Mouse (Mus musculus): ENCODE measurements at regions not wholly inside any gene's neighbourhood (a gene's known extent, or its start where the extent isn't known, plus 50 kb on each side); places are given as distances from the start of the nearest gene placed in this dataset.
"Not testable (repeated sequence)": the region's sequence is repeated elsewhere in the genome, so short reads cannot be mapped to it uniquely, and the experiment has no call there.

- no peak for DNase-seq (ENCODE audit: low read depth)
- TF ChIP-seq POLR2A (IDR thresholded peaks at IDR 0.05; ENCODE audit: borderline replicate concordance, extremely low read depth, insufficient read depth, insufficient read length, poor library complexity, severe bottlenecking) (no peak), CTCF (IDR thresholded peaks at IDR 0.05; ENCODE audit: borderline replicate concordance, extremely low read depth, insufficient read depth, insufficient read length) (no peak)
Observed at GRCm38 (mm10) chr17:43139916-43140315, 123.6 kb downstream of the Tnfrsf21 start.

GRCm38 (mm10) chr17:43141740-43142139 is 125.4 kb downstream of the Tnfrsf21 start:
- no peak for DNase-seq (ENCODE audit: low read depth)
- no peak for TF ChIP-seq CTCF (IDR thresholded peaks at IDR 0.05; ENCODE audit: borderline replicate concordance, extremely low read depth, insufficient read depth, insufficient read length)
- TF ChIP-seq POLR2A (IDR thresholded peaks at IDR 0.05; ENCODE audit: borderline replicate concordance, extremely low read depth, insufficient read depth, insufficient read length, poor library complexity, severe bottlenecking) = no peak

GRCm38 (mm10) chr17:43145749-43146148 is 124.4 kb upstream of the Adgrf1 start:
- TF ChIP-seq CTCF (IDR thresholded peaks at IDR 0.05; ENCODE audit: borderline replicate concordance, extremely low read depth, insufficient read depth, insufficient read length) (no peak), POLR2A (IDR thresholded peaks at IDR 0.05; ENCODE audit: borderline replicate concordance, extremely low read depth, insufficient read depth, insufficient read length, poor library complexity, severe bottlenecking) (no peak)
- no peak for DNase-seq (ENCODE audit: low read depth)

GRCm38 (mm10) chr17:43147935-43148334 is 122.2 kb upstream of the Adgrf1 start:
- DNase-seq (ENCODE audit: low read depth) = peak; percentile 31
- TF ChIP-seq CTCF (IDR thresholded peaks at IDR 0.05; ENCODE audit: borderline replicate concordance, extremely low read depth, insufficient read depth, insufficient read length) (no peak), POLR2A (IDR thresholded peaks at IDR 0.05; ENCODE audit: borderline replicate concordance, extremely low read depth, insufficient read depth, insufficient read length, poor library complexity, severe bottlenecking) (no peak)

GRCm38 (mm10) chr17:43152620-43153019 is 117.5 kb upstream of the Adgrf1 start:
- TF ChIP-seq CTCF (IDR thresholded peaks at IDR 0.05; ENCODE audit: borderline replicate concordance, extremely low read depth, insufficient read depth, insufficient read length) (no peak), POLR2A (IDR thresholded peaks at IDR 0.05; ENCODE audit: borderline replicate concordance, extremely low read depth, insufficient read depth, insufficient read length, poor library complexity, severe bottlenecking) (no peak)
- no peak for DNase-seq (ENCODE audit: low read depth)

- not testable (repeated sequence) for DNase-seq (ENCODE audit: low read depth)
Observed at GRCm38 (mm10) chr17:43155271-43155670, 114.9 kb upstream of the Adgrf1 start.

- TF ChIP-seq POLR2A (IDR thresholded peaks at IDR 0.05; ENCODE audit: borderline replicate concordance, extremely low read depth, insufficient read depth, insufficient read length, poor library complexity, severe bottlenecking) = no peak
- no peak for TF ChIP-seq CTCF (IDR thresholded peaks at IDR 0.05; ENCODE audit: borderline replicate concordance, extremely low read depth, insufficient read depth, insufficient read length)
- no peak for DNase-seq (ENCODE audit: low read depth)
Observed at GRCm38 (mm10) chr17:43156116-43156515, 114.0 kb upstream of the Adgrf1 start.

GRCm38 (mm10) chr17:43157781-43158501 is 112.2 kb upstream of the Adgrf1 start:
- TF ChIP-seq POLR2A (IDR thresholded peaks at IDR 0.05; ENCODE audit: borderline replicate concordance, extremely low read depth, insufficient read depth, insufficient read length, poor library complexity, severe bottlenecking) = no peak
- TF ChIP-seq CTCF (IDR thresholded peaks at IDR 0.05; ENCODE audit: borderline replicate concordance, extremely low read depth, insufficient read depth, insufficient read length) = no peak
- DNase-seq (ENCODE audit: low read depth) = peak; percentile 90

- TF ChIP-seq POLR2A (IDR thresholded peaks at IDR 0.05; ENCODE audit: borderline replicate concordance, extremely low read depth, insufficient read depth, insufficient read length, poor library complexity, severe bottlenecking) (no peak), CTCF (IDR thresholded peaks at IDR 0.05; ENCODE audit: borderline replicate concordance, extremely low read depth, insufficient read depth, insufficient read length) (no peak)
- peak; percentile 67 for DNase-seq (ENCODE audit: low read depth)
Observed at GRCm38 (mm10) chr17:43158741-43159140, 111.4 kb upstream of the Adgrf1 start.

GRCm38 (mm10) chr17:43161306-43161705 is 108.8 kb upstream of the Adgrf1 start:
- DNase-seq (ENCODE audit: low read depth) = not testable (repeated sequence)

- DNase-seq (ENCODE audit: low read depth) = no peak
- no peak for TF ChIP-seq CTCF (IDR thresholded peaks at IDR 0.05; ENCODE audit: borderline replicate concordance, extremely low read depth, insufficient read depth, insufficient read length)
- no peak for TF ChIP-seq POLR2A (IDR thresholded peaks at IDR 0.05; ENCODE audit: borderline replicate concordance, extremely low read depth, insufficient read depth, insufficient read length, poor library complexity, severe bottlenecking)
Observed at GRCm38 (mm10) chr17:43163126-43163525, 107.0 kb upstream of the Adgrf1 start.

GRCm38 (mm10) chr17:43166091-43166490 is 104.0 kb upstream of the Adgrf1 start:
- TF ChIP-seq POLR2A (IDR thresholded peaks at IDR 0.05; ENCODE audit: borderline replicate concordance, extremely low read depth, insufficient read depth, insufficient read length, poor library complexity, severe bottlenecking) (no peak), CTCF (IDR thresholded peaks at IDR 0.05; ENCODE audit: borderline replicate concordance, extremely low read depth, insufficient read depth, insufficient read length) (no peak)
- no peak for DNase-seq (ENCODE audit: low read depth)

GRCm38 (mm10) chr17:43169435-43169834 is 100.7 kb upstream of the Adgrf1 start:
- TF ChIP-seq POLR2A (IDR thresholded peaks at IDR 0.05; ENCODE audit: borderline replicate concordance, extremely low read depth, insufficient read depth, insufficient read length, poor library complexity, severe bottlenecking) (no peak), CTCF (IDR thresholded peaks at IDR 0.05; ENCODE audit: borderline replicate concordance, extremely low read depth, insufficient read depth, insufficient read length) (no peak)
- DNase-seq (ENCODE audit: low read depth) = peak; percentile 30
